Mouse (Mus musculus): ENCODE results near the gene Chd1l.

- TF ChIP-seq CTCF (conservative IDR thresholded peaks at IDR 0.05; ENCODE audit: insufficient read depth, insufficient read length, low read depth, low read length) (no peak), POLR2A (IDR thresholded peaks at IDR 0.05; ENCODE audit: low read depth, low read length) (no peak)
These were observed 22.3 kb downstream of the Chd1l start for GRCm38 (mm10) chr3:97587656-97588055.

Measured in kidney, adult 2 months (tissue).